Mouse (Mus musculus) kidney, postnatal 25 days (tissue): ENCODE data around the gene Grifin.

Experiments
- DNase-seq, 2 experiments: peaks; one replicate each; pipeline ENCODE4 v3.0.0; 2021; ENCODE audit warnings: mixed read lengths in 2 of 2

The Grifin gene

DNA sequence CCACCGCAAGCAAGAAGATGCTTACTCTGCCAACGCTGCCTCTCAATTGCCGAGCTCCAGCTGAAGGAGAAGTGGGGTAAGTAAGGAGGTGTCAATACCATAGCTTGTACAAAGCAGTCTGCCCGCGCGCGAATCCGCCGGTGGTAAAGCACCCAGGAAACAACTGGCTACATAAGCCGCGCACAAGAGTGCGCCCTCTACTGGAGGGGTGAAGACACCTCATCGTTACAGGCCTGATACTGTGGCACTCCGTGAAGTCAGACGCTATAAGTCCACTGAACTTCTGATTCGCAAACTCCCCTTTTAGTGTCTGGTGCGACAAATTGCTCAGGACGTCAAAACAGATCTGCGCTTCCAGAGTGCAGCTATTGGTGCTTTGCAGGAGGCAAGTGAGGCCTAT lies 18.5 kb downstream of the Grifin start:
- DNase-seq: no peak

- no peak for DNase-seq
Observed at GRCm38 (mm10) chr5:140545651-140546050, 19.2 kb downstream of the Grifin start.

- peak in 1 of 2 experiments; percentile 54 for DNase-seq
Observed at GRCm38 (mm10) chr5:140542811-140543575, 21.9 kb downstream of the Grifin start.

DNA sequence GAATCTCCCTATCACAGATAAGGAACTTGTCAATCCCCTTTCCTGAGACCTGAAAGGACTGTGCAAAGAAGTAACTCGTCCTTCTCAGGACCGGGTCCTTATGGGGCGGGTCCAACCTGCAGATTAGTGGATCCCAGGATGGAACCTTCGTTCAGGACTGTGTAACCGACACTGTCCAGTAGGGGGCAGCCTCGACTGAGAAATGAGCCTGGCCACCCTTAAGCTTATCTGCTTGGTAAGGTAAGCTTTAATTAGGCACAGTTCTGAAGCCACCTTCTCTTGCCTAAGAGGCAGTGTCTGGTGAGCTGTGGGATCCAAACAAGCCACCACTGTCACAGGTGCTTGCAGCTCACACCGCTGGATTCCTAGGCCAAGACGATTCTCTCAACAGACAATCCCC lies 24.8 kb downstream of the Grifin start:
- DNase-seq: peak; percentile 76 to 87

GRCm38 (mm10) chr5:140538111-140538683 lies 26.7 kb downstream of the Grifin start:
- no peak for DNase-seq

DNA sequence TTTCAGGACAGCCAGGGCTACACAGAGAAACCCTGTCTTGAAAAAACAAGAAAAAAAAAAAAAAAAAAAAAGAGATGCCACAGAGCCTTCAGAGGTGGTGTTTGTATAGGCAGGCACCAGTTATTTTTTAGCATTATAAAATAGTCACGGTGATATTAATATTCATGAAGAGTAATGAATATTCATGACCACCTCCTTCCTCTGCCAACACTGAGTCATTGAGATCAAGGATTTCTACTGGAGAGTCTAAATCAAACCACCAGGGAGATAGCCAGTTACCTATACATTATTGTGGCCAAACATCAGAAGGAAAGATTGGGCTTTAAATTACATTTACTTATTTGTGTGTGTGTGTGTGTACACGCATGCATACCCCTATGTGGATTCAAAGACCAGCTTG lies 38.1 kb downstream of the Grifin start:
- no peak for DNase-seq

- no peak for DNase-seq
Observed at GRCm38 (mm10) chr5:140521196-140521595, 43.7 kb downstream of the Grifin start.

DNA sequence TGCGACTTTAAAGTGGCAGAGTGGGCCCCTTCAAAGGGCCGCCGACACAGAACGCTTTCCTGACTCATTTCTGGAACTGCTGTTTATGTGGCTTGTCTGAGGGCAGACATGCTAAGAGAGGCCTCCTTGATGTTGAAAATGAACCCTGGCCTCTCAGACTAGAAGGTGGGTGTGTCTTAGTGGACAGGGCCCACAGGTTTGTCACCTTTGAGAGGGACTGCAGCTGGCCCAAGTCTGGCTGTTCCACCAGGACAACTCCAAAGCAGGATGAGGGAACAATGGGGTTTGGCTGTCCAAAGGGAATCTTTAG lies 47.0 kb downstream of the Grifin start:
- no peak for DNase-seq

GRCm38 (mm10) chr5:140517159-140517920 lies 47.5 kb downstream of the Grifin start:
- DNase-seq: no peak

- no peak for DNase-seq
Observed at GRCm38 (mm10) chr5:140514799-140515486, 49.9 kb downstream of the Grifin start.

- no peak for DNase-seq
Observed at GRCm38 (mm10) chr5:140513921-140514320, 51.0 kb downstream of the Grifin start.
